Mouse (Mus musculus): ENCODE measurements around the gene Dynlt1a. TPM values are rescaled to one million over a fixed set of nuclear protein-coding genes. Genes with fewer than 3 reads are reported as not detected.
A peak's percentile ranks its signal among the peaks of the same experiment; 100 is the strongest.
"Not testable (repeated sequence)": the region's sequence is repeated elsewhere in the genome, so short reads cannot be mapped to it uniquely, and the experiment has no call there.

Gene Dynlt1a
- polyA plus RNA-seq, 1 experiment from 2014 or later, result 34.4 TPM

DNA sequence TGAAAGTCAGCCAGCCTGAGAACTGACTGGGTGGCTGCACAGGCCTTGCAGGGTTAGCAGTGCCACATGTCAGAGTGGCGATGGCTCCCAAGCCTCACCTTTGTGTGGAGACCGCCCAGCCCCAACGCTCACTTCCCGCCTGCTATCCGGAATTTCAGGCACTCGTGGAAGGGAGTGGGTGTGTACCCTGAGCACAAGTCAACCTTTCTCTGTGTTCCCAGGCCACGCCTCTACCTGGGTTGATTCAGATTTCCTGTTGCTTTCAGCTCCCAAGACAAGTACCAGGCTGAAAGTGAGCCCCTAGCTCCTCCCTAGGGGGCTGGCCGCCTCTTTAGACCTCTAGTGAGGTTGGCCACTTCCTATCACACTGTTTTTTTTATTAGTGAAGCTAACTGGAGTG, 38.1 kb downstream of the Dynlt1a start:
- not testable (repeated sequence) for H3K4me1 ChIP-seq; ATAC-seq (ENCODE audit: low FRiP score); H3K9ac ChIP-seq; H3K4me3 ChIP-seq (replicated peaks); H3K27me3 ChIP-seq; H3K36me3 ChIP-seq (replicated peaks); H3K4me2 ChIP-seq; H3K27ac ChIP-seq; H3K9me3 ChIP-seq
- 70% methylated on average over 8 of the region's 8 CpGs for WGBS

DNA sequence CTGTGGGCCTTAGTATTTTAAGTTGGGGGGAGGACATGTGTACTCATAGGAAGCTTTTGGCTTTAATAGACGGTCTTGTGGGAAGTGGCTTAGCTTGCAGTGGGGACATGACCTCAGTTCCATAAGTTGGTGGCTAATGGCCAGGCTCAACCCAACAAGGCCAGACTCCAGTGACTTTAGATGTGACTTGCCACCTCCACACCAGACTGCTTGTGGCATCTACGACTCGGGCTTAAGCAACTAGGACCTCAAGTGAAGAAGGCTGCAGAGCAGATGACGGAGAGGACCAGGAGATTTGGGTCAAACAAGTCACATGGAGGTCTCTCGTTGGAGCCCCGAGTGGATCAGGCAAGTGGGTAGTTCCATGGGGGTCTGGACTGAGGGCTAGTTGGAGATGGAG, 42.6 kb downstream of the Dynlt1a start:
- not testable (repeated sequence) for H3K4me2 ChIP-seq
- 92% methylated on average over 5 of the region's 6 CpGs for WGBS

DNA sequence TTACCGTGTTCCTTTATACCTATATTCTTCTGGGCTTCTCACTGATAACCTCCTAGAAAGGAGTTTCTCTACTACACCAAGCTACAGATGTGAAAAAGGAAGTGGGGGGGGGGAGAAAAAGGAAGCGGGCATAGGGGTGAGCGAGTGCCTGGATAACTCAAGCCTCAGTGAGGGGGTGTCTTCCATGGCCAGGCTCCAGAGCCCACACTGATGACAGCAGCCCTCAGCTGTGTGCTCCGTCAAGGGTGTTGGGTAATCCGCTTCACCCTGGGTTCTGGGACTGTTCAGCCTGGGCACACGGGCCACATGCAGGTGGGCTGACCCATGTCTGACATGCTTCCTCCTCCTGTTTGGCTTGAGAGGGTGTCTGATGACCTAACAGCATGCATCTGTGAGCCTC, 45.3 kb downstream of the Dynlt1a start:
- 91% methylated on average over 6 of the region's 6 CpGs for WGBS
- ATAC-seq (ENCODE audit: low FRiP score); H3K9ac ChIP-seq; H3K9me3 ChIP-seq; H3K4me2 ChIP-seq; H3K36me3 ChIP-seq (replicated peaks); H3K27ac ChIP-seq; H3K4me1 ChIP-seq; H3K4me3 ChIP-seq (replicated peaks); H3K27me3 ChIP-seq: not testable (repeated sequence)

More for the DNA sequence above, 42.6 kb downstream of the Dynlt1a start:
- H3K27me3 ChIP-seq; H3K27ac ChIP-seq; H3K4me1 ChIP-seq; H3K4me3 ChIP-seq (replicated peaks); H3K36me3 ChIP-seq (replicated peaks); ATAC-seq (ENCODE audit: low FRiP score); H3K9me3 ChIP-seq; H3K9ac ChIP-seq: not testable (repeated sequence)

DNA sequence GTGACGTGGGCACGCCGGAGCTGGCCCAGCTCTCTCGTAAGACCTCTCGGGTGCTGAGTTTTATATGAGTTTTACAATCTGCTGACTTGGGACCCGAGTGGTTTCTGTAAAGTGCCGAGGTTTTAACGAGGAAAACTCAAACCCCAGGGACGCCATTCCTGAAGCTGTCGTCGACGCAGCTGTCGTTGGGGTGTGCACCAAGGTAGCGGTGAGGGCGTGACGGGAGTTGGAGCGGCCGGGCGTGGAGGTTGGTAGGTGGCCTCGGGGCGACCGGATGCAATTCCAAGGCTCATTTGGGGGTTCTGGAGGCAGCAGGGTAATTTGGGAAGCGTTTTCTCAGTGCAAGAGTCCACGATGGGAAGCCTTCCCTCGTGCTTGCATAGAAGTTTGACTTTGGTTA, 46.5 kb downstream of the Dynlt1a start:
- ATAC-seq (ENCODE audit: low FRiP score), result 0 out of 2 replicates have a peak, but pooled peaks have one; percentile 2
- under 1% methylated on average over 25 of the region's 25 CpGs for WGBS
- H3K27ac ChIP-seq; H3K4me1 ChIP-seq; H3K36me3 ChIP-seq (replicated peaks); H3K27me3 ChIP-seq; H3K9me3 ChIP-seq: not testable (repeated sequence)
- H3K4me2 ChIP-seq, result peak overlapping the region; percentile 59
- peak overlapping the region; percentile 61 for H3K9ac ChIP-seq
- H3K4me3 ChIP-seq (replicated peaks), result peak overlapping the region; percentile 53

DNA sequence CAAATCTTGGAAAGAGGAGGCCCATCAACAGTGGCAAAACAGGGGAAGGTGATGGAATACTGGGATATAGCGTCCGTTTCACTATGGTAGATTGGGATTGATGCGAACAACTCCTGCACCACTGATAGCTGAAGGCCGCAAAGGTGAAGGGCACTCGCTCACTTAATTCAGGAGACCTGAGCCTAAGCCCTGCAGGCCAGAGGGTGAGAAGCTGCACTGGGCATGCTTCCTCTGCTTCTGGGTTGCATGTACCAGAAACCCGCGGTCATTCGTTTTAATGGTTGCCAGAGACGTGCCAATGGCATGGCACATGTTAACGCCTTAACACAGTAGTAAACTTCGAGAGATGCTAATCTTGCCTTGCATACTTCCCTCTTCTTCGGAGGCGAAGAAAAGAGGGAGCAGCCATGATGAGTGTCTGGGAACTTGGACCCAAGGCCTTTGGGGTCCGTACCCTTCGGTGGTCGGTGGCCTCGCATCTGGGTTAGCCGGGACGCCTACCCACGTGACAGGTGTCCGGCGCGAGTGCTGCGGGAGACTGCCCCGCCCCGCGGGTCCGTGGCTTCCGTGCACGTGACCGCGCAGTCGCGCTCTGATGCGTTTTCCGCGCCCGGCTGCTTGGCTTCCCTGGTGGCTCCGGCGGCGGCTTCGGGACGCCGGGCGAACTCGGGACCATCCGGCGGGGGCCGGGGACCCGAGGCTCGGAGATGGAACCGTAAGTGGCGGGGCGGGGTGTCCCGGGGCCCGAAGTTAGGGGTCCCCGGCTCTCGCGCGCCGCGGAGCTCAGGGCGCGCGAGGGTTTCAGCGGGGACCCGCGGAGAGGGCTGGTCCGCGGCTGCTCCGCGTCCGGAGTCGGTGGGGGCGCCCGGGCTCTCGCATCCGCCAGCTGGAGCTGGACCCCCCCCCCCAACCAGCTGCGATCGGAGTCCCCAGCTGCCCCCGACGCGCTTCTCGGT, 47.1 kb downstream of the Dynlt1a start:
- H3K4me1 ChIP-seq; H3K36me3 ChIP-seq (replicated peaks); H3K27me3 ChIP-seq; H3K9me3 ChIP-seq; H3K27ac ChIP-seq: not testable (repeated sequence)
- peak overlapping the region; percentile 59 for H3K4me2 ChIP-seq
- ATAC-seq (ENCODE audit: low FRiP score), result peak; percentile 94
- H3K4me3 ChIP-seq (replicated peaks), result peak overlapping the region; percentile 53
- 3% methylated on average over 77 of the region's 84 CpGs for WGBS
- H3K9ac ChIP-seq, result peak overlapping the region; percentile 61

DNA sequence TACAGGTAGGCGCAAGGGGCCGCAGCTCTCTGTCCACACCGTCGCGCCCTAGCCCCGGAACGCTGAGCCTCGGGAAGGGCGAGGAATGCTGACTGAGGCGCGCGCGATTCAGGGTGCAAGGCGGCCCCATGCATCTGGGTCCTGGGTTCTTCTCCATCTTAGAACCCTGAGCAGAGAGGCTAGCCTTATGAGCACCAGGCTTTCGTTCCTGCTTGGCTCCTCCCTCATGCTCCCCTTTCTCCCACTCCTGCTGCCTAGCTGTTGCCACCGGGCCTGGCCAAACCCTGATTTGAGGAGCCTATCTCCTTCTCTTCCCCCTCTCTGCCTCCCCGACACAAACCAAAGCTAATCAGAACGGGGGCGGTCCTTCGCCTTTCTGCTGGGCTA, 60.2 kb downstream of the Dynlt1a start:
- H3K27ac ChIP-seq; H3K36me3 ChIP-seq (replicated peaks); H3K27me3 ChIP-seq; H3K4me1 ChIP-seq; H3K9ac ChIP-seq; H3K9me3 ChIP-seq: not testable (repeated sequence)
- Histone ChIP-seq H3K4me2 (peak overlapping the region; percentile 47), H3K4me3 (replicated peaks) (peak overlapping the region; percentile 27)
- 0% methylated on average over 16 of the region's 20 CpGs for WGBS
- peak; percentile 43 for ATAC-seq (ENCODE audit: low FRiP score)

DNA sequence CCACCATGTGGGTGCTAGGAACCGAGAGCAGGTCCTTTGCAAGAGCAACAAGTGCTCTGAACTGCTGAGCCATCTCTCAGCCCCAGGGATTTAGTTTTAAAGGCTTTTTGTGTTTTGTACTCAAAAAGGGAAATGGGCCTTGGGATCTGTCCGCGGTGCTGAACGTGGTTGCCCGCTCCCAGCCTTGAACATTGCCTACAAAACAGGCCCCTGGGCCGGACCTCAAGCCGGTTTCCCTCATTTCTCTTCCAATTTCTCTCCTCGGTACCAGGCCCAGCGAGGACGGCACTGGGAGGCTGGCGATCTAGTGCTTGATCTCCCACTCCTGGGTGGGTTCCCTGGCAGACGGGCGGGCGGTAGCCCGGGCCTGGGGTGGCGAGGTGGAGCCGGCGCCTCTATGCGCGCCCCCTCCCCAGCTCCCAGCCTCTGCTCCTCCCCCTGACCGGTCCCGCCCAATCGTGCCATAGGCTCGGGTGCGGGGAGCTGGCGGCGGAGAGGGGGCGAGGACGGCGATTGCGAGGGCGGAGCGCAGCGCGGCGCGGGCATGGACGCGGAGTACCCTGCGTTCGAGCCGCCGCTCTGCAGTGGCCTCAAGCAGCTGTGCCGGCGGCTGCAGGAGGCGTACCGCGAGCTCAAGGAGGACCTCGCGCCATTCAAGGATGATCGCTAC, 60.8 kb downstream of the Dynlt1a start, which contains the start of gene Tmem181a:
Gene Tmem181a, plus strand, starts transcription at position 461 of the 670 bp plus-strand sequence.
- WGBS, result 0% methylated on average over 2 of the region's 51 CpGs
- peak; percentile 69 for ATAC-seq (ENCODE audit: low FRiP score)
- not testable (repeated sequence) for H3K27ac ChIP-seq

More for the DNA sequence above, 60.8 kb downstream of the Dynlt1a start, which contains the start of gene Tmem181a:
- not testable (repeated sequence) for H3K9ac ChIP-seq; H3K4me1 ChIP-seq; H3K27me3 ChIP-seq; H3K36me3 ChIP-seq (replicated peaks); H3K9me3 ChIP-seq
- Histone ChIP-seq H3K4me2 (peak within 1 kb of the TSS; percentile 47), H3K4me3 (replicated peaks) (peak within 1 kb of the TSS; percentile 27)

Other genes starting within 250 kb of the Dynlt1a start
- 12.4 and 12.7 TPM in 2 replicates for gene Serac1, start 237.8 kb downstream of the Dynlt1a start, polyA plus RNA-seq (2016; fragmentation: Nextera tagmentation; extraction: Ambion mirVana)
- gene Gtf2h5, start 237.7 kb downstream of the Dynlt1a start, polyA plus RNA-seq (2016; fragmentation: Nextera tagmentation; extraction: Ambion mirVana), result 169 and 171 TPM in 2 replicates
- gene Tulp4, start 211.1 kb downstream of the Dynlt1a start, polyA plus RNA-seq (2016; fragmentation: Nextera tagmentation; extraction: Ambion mirVana), result 111 and 117 TPM in 2 replicates
- gene Tmem181a, start 60.6 kb downstream of the Dynlt1a start, polyA plus RNA-seq (2016; fragmentation: Nextera tagmentation; extraction: Ambion mirVana), result 28.0 and 28.5 TPM in 2 replicates
- gene Dynlt1b, start 112.6 kb upstream of the Dynlt1a start, polyA plus RNA-seq (2016; fragmentation: Nextera tagmentation; extraction: Ambion mirVana), result 683 and 693 TPM in 2 replicates